Mouse (Mus musculus) mature B cell (primary cell): ENCODE measurements around the gene Fat4.

Experiments used
- in situ Hi-C: fragments of 300-500 bp; cut with MboI; formaldehyde crosslinking; loops from 2 replicates; pipeline ENCODE4 v1.14.3; 2019

The Fat4 gene

GRCm38 (mm10) chr3:38967480-38967879, 80.7 kb downstream of the Fat4 start:
- in situ Hi-C loops: no loop called here

DNA sequence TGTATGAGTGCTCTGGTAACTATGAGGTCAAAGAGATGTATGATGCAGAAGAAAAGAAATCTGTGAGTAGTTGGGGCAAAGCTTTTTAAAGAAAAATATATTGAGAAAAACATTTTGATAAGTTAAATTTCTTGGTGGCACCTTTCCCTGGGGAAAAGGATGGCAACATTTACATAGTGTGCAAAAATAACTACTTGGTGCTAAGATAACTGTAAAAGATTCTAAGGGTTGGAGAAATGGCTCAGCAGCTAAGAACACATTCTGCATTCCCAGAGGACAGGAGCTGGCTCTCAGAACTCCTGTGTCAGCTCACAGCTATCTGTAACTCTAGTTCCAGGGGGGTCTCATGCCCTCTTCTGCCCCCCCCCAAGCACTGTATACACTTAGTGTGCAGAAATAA, 99.6 kb downstream of the Fat4 start:
- in situ Hi-C loops: no loop called here

GRCm38 (mm10) chr3:38989181-38989580, 102.4 kb downstream of the Fat4 start:
- in situ Hi-C loops: no loop called here

DNA sequence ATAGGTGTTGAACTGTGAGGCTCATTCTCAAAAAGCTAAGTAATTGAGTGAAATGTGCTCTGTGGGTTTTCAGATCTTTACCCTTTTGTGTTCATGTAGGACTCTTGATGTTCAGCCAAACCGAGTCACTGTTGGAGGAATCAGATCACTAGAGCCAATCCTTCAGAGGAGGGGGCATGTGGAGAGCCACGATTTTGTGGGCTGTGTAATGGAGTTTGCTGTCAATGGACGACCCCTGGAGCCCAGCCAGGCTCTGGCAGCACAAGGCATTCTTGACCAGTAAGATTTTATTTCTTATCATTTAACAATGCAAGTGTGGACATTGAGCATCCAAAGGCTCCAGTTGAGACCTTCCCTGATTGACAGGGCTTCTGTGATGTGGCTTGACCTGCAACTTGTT, 113.3 kb downstream of the Fat4 start:
- in situ Hi-C loops: no loop called here

GRCm38 (mm10) chr3:39010544-39010943, 123.8 kb downstream of the Fat4 start:
- in situ Hi-C loops: no loop called here

DNA sequence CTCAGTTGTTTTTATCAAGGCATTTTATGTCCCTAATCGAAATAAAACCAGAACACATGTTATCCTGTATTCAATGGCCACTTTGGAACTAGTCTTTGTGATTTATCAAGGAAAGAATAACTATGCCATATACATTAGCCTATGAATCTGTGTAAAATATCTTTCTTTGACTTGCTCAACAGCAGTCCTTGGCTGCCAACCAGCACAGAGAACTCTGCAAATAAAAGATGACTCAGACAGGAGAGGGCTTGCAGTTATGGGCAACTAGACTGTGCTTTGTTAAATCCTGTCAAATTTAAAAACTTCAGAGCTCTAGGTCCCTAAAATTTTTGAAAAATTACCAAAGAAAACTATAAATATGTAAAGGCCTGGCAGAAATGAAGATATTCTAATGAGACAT, 130.9 kb downstream of the Fat4 start:
- in situ Hi-C loops: no loop called here

DNA sequence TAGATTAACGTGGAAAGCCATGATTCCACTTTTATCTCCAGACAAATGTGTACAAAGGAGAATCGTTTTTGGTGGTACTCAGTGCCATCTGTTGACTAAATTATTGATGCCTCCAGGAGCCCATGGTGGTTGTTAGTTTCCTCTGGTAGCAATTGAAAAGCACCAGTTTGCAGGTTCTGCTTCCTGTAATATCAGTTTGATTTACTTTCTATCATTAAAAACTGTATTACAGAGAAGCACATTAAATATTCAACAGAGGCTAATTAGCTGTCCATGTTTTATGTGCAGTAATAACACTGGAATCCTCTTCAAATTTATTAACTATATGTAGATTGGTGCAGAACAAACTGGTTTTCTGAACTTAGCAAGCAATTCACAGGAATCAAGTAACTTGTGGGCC, 149.4 kb downstream of the Fat4 start:
- in situ Hi-C loops: no loop called here

DNA sequence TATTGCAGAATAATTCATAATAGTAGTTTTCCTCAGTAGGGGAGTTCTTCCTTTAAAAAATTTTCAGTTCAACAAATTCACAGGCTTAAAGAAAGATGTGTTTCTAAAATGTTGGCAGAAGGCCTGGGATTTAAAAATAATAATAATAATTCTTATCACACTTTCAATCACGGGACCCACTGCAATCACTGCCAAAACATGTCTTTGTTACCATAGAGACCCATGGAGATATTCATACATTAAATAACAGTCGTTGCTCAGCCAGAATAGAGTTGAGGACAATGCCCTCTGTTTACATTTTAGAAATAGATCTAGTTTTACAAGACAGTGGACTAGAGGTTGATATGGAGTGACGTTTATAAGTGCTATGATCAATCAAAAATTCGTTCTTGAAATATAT, 159.7 kb downstream of the Fat4 start:
- in situ Hi-C loops: no loop called here

- in situ Hi-C loops: no loop called here
Measured at GRCm38 (mm10) chr3:39047621-39048303, 161.0 kb downstream of the Fat4 start.

DNA sequence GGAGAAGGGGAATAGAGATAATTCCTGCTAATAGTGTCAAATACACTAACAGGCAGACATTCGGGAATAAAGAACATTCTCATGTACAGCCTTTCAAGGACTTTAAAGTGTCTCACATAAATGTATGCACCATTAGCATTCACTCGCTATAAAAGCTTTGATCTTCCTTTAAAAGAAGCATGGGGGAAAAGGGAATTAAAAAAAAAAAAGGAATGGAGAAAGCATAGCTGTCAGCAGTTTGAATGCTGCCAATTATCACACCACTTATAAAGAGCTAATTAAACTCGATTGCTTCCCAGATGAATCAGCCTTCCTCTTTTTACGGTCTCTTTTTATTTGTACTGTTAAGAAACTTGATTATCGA, 161.5 kb downstream of the Fat4 start:
- in situ Hi-C loops: no loop called here

- in situ Hi-C loops: no loop called here
Measured at GRCm38 (mm10) chr3:39050130-39050529, 163.4 kb downstream of the Fat4 start.

DNA sequence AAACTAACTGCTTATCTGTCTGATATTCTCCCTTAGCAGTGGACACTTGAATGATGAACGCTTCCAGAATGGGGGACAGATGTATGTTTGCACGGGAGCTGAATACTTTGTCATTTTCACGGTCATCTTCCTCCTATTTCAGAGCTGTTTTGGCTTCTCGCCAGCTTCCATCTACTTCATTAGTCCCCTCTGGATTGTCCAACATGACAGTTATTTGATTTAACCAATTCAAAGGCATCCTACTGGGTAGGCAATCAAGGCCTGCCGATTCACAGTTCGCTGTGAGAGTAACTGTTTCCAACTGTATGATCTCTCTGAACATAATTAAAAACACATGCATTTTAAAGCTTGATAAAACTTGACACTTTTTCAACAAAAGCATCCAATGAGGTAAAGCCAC, 166.3 kb downstream of the Fat4 start:
- in situ Hi-C loops: no loop called here
